Mouse (Mus musculus) small intestine, adult 10 weeks (tissue): ENCODE data around the gene Oit1. TPM values are rescaled to one million over a fixed set of nuclear protein-coding genes. Genes with fewer than 3 reads are reported as not detected.

Experiments used
- polyA plus RNA-seq: library from polyadenylated mRNA; stranded (reverse); fragments of 350-450 nt; fragmentation: Illumina TruSeq; extraction: RNeasy Lipid Tissue Mini Kit (QIAGEN cat#74804); gene quantifications from one replicate; pipeline ENCODE4 v1.2.3, GENCODE M21; 2014; ENCODE audit warnings: low replicate concordance

Oit1 gene
- 13.4 TPM for polyA plus RNA-seq

GRCm38 (mm10) chr14:8378685-8379313 is at the start of gene Oit1:
Gene Oit1 (minus strand): TSS chr14:8378754.

DNA sequence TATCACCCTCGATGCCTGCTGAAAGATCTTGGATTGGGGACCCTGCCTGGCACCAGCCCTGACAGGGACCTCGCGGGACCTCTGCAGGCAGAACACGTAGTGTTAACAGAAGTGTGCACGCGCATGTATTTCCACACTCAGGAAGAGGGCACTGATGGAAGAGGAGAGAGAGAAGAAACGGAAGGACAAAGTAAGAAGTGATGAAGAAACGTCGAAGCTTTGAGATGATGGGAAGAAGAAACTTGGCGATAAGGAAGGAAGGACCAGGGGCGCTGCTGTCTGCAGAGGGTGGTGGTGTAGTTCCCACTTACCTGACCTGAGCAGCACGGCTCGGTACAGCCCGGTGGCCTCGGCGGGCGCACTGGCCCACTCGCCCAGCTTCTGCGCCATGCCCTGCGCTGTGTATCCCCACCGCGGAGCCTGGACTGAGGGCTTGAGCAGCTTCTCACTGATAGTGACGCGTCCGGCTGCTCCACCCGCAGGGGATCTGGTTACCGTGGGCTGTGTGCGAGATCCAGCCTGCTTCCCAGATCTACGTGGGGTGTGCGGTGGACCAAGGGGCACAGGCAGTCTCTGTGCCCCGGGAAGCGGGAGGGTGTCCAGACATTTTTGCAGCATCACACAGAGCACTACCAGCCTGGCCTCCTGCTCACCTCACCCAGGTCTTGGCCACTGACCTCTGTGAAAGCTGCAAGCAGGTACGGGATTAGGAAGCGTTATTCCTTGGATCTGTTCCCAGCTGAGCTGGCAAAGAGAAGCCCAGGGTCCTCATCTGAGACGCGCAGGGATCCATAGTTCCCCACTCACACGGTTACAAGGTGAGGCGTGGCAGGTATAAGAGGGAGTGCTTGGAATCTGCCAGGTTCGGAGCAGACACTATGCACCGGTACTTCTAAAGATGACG is 61.1 kb downstream of the Oit1 start, which contains the start of gene Fam107a:
Gene Fam107a, minus strand, starts transcription at position 830 of the 904 bp plus-strand sequence.

Other genes with a start within 250 kb of the Oit1 start
- gene Pdhb, start 205.7 kb downstream of the Oit1 start, polyA plus RNA-seq = 254 TPM
- gene Kctd6, start 164.6 kb downstream of the Oit1 start, polyA plus RNA-seq = 24.4 TPM
- gene Acox2, start 119.4 kb downstream of the Oit1 start, polyA plus RNA-seq = 1.7 TPM
- 0.41 TPM for gene Fam107a, start 60.7 kb downstream of the Oit1 start, polyA plus RNA-seq